Mouse (Mus musculus) kidney, embryonic 15.5 days (tissue): Measurements from ENCODE around the gene Rdh16f1. TPM values are rescaled to one million over a fixed set of nuclear protein-coding genes. Genes with fewer than 3 reads are reported as not detected.
"Not testable (repeated sequence)": the region's sequence is repeated elsewhere in the genome, so short reads cannot be mapped to it uniquely, and the experiment has no call there.

Experiments used
- ATAC-seq: fragments of 200-750 bp; cut with Nextera tagmentation; replicated peaks from 2 replicates; pipeline ENCODE4 v1.8.0; 2017; ENCODE audit warnings: moderate TSS enrichment; ENCODE audit not compliant: low FRiP score
- H3K27ac ChIP-seq: fragments of 300-500 bp; sonication (generic); 2 replicates; pipeline ENCODE4 v1.5.1; 2015; ENCODE audit warnings: mild to moderate bottlenecking, inconsistent platforms
- H3K27me3 ChIP-seq: fragments of 300-500 bp; sonication (generic); 2 replicates; pipeline ENCODE4 v1.6.1; 2015; ENCODE audit warnings: inconsistent platforms
- H3K36me3 ChIP-seq: fragments of 300-500 bp; sonication (generic); 2 replicates; pipeline ENCODE4 v1.6.1; 2015; ENCODE audit warnings: inconsistent platforms
- H3K4me1 ChIP-seq: fragments of 300-500 bp; sonication (generic); 2 replicates; pipeline ENCODE4 v1.6.1; 2015; ENCODE audit warnings: inconsistent platforms
- H3K4me2 ChIP-seq: fragments of 300-500 bp; sonication (generic); 2 replicates; pipeline ENCODE4 v1.6.1; 2015; ENCODE audit warnings: moderate library complexity, mild to moderate bottlenecking, inconsistent platforms
- H3K4me3 ChIP-seq: fragments of 300-500 bp; sonication (generic); replicated peaks from 2 replicates; pipeline ENCODE4 v1.5.1; 2015; ENCODE audit warnings: mild to moderate bottlenecking, inconsistent platforms
- H3K9ac ChIP-seq: fragments of 300-500 bp; sonication (generic); 2 replicates; pipeline ENCODE4 v1.6.1; 2015; ENCODE audit warnings: mild to moderate bottlenecking, inconsistent platforms
- H3K9me3 ChIP-seq: fragments of 300-500 bp; sonication (generic); replicated peaks from 2 replicates; pipeline ENCODE4 v1.6.1; 2016; ENCODE audit warnings: inconsistent platforms
- WGBS: fragments of 180-500 bp; shearing (Covaris S2); methylation state at CpG from one replicate; pipeline ENCODE4 v1.1.7; 2015; ENCODE audit warnings: mixed read lengths; 5-methylcytosine and 5-hydroxymethylcytosine counted together
- polyA plus RNA-seq: library from polyadenylated mRNA; unstranded; fragments of >200 nt; fragmentation: Nextera tagmentation; extraction: Ambion mirVana; gene quantifications from 2 replicates; pipeline ENCODE4 v1.2.1, GENCODE M21; 2015

Gene Rdh16f1
- polyA plus RNA-seq, 1 experiment from 2014 or later: 0.34 TPM

DNA sequence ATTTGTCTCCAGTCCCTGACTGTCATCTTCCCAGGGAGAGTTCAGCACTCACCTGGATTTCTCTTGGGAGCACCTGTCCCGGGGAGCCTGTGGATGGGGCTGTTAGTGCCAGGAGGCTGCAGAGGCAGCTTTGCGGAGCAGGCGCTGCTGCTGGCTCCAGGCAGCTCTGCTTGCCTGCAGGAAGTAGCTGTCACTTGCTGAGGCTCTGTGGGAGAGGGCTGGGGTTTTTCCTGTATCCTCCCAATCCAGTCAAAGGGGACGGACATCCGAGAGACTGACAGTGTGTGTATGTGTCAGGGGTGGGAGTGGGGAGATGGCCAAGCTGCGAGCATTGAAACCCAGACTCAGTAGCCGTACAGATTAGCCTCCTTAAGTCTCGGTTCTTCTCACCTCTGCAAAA lies 8.0 kb upstream of the Rdh16f1 start, which contains the start of gene Gpr182:
Gene Gpr182, minus strand, starts transcription at position 185 of the 400 bp plus-strand sequence.
- Histone ChIP-seq H3K4me2 (peak within 1 kb of the TSS; percentile 47), H3K9ac (no peak within 1 kb of the TSS), H3K4me3 (peak within 1 kb of the TSS; percentile 31), H3K27ac (0 out of 2 replicates have a peak within 1 kb of the TSS, but pooled peaks have one; percentile 45), H3K27me3 (no peaks in the 10 kb centered on the region), H3K4me1 (peaks cover 58% of the 10 kb centered on the region), H3K36me3 (peaks cover 16% of the 10 kb centered on the region), H3K9me3 (no peaks in the 10 kb centered on the region)
- 0 out of 2 replicates have a peak, but pooled peaks have one; percentile 38 for ATAC-seq
- 32% methylated on average over 8 of the region's 8 CpGs for WGBS

DNA sequence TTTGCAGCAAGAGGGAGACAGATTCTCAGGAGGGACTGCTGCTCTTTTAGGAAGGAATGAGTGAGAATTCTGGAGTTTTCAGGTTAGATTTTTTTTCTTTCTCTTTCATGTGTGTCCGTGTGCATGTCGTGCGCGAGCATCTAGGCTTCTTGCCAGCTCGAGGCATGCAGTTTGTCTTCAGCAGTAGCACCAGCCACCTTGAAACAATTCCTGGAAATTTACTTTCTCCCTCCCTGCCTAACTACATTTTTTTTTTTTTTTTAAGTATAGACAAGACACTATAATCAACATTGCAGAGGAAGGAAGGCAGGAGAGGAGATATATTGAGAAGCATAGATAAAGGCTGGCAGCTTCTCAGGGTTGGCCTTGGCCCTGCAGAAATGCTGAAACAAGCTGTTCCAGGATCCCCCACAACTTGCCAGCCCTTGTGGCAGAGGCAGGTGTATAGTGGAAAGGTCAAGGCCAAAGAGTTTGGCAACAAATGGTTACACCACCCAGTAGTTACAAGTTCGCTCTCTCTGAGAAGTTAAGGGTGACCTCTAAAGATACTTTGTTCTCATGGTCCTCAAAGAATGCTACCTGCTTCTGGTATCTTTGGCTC lies 4.9 kb upstream of the Rdh16f1 start:
- H3K9me3 ChIP-seq: no peaks in the 10 kb centered on the region
- no peak overlapping the region for H3K4me3 ChIP-seq
- H3K27ac ChIP-seq: peak overlapping the region; percentile 43; the same call in 1 of the 2 replicates
- H3K9ac ChIP-seq: no peak overlapping the region
- H3K4me2 ChIP-seq: no peak overlapping the region
- H3K27me3 ChIP-seq: no peaks in the 10 kb centered on the region
- no peaks in the 10 kb centered on the region for H3K36me3 ChIP-seq
- no peak for ATAC-seq
- H3K4me1 ChIP-seq: peaks cover 34% of the 10 kb centered on the region
- WGBS: 57% methylated on average over 6 of the region's 6 CpGs

DNA sequence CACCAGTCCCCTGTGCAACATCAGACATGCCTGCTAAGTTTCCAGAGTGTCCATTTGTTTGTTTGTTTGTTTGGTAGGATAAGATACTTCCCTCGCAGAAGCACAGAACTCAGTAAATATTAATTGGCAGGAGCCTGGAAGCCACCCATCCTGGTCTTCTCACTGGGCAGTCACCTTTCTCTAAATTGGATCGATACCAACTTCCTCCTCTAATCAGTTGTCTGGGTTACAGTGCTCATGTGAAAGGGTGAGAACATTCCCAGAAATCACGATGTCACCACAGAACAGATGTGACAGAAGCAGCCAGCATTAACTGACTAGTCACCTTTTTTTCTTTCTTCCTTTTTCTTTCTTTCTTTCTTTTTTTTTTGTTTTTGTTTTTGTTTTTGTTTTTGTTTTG lies 4.3 kb upstream of the Rdh16f1 start:
- Histone ChIP-seq H3K27ac (no peak overlapping the region; the same call in 1 of the 2 replicates), H3K9me3 (no peaks in the 10 kb centered on the region), H3K36me3 (no peaks in the 10 kb centered on the region), H3K4me3 (no peak overlapping the region), H3K27me3 (no peaks in the 10 kb centered on the region), H3K9ac (no peak overlapping the region), H3K4me2 (no peak overlapping the region), H3K4me1 (peaks cover 28% of the 10 kb centered on the region)
- no peak for ATAC-seq
- WGBS: 79% methylated on average over 3 of the region's 3 CpGs

DNA sequence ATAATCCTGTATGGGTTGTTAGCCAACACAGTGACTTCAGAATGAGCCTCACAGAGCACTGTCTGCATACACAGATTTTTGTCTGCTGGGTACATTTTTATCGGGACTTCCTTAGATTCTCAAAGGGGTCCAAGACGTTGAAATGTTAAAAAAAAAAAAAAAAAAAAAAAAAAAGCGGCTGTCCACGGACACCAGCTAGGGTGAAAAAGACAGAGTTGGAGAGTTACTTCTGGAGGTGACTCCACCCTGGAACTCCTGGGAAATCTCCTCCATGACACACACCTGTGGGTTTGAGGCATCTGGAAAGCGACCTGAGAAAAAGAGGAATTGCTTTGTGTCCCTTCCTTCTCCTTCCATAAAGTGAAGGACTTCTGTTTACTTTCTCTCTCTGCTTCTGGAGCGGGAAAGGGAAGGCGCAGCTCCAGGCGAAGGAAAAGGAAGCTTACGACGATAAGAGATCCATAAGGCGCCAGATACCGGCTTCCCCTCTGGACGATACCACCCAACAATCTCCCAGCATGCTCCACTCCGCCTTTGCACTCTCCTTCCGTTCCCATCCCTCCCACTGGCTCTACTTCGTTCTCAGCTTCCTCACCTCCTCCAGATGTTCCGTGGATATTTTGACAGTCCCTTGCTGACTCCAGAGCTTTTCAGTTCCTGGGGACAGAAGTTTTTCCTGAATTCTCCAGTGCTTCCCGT lies 3.7 kb upstream of the Rdh16f1 start:
- H3K27me3 ChIP-seq: no peaks in the 10 kb centered on the region
- peak overlapping the region; percentile 48 for H3K4me2 ChIP-seq
- 0 out of 2 replicates have a peak overlapping the region, but pooled peaks have one; percentile 5 for H3K4me3 ChIP-seq
- no peak for ATAC-seq
- 0 out of 2 replicates have a peak overlapping the region, but pooled peaks have one; percentile 17 for H3K9ac ChIP-seq
- H3K4me1 ChIP-seq: peaks cover 24% of the 10 kb centered on the region
- peak overlapping the region; percentile 54; the same call in 1 of the 2 replicates for H3K27ac ChIP-seq
- no peaks in the 10 kb centered on the region for H3K9me3 ChIP-seq
- no peaks in the 10 kb centered on the region for H3K36me3 ChIP-seq
- 46% methylated on average over 18 of the region's 18 CpGs for WGBS

DNA sequence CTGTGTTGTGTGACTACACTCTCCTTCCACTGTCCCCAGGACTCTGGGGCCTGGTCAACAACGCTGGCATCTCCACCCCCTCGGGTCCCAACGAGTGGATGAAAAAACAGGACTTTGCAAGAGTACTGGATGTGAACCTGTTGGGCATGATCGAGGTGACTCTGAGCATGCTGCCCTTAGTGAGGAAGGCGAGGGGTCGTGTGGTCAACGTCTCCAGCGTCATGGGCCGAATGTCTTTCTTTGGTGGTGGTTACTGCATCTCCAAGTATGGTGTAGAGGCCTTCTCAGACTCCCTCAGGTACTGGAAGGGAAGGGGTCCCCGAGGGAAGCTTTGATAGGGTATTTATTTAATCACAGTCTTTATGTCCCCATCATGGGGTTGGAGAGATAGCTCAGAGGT lies 3.3 kb downstream of the Rdh16f1 start:
- 85% methylated on average over 10 of the region's 10 CpGs for WGBS
- H3K9me3 ChIP-seq, H3K4me2 ChIP-seq, H3K4me3 ChIP-seq, ATAC-seq, H3K36me3 ChIP-seq, H3K27me3 ChIP-seq, H3K9ac ChIP-seq: not testable (repeated sequence)
- Histone ChIP-seq H3K27ac (peak overlapping the region; percentile 52; the same call in 1 of the 2 replicates), H3K4me1 (peaks cover 12% of the 10 kb centered on the region)

DNA sequence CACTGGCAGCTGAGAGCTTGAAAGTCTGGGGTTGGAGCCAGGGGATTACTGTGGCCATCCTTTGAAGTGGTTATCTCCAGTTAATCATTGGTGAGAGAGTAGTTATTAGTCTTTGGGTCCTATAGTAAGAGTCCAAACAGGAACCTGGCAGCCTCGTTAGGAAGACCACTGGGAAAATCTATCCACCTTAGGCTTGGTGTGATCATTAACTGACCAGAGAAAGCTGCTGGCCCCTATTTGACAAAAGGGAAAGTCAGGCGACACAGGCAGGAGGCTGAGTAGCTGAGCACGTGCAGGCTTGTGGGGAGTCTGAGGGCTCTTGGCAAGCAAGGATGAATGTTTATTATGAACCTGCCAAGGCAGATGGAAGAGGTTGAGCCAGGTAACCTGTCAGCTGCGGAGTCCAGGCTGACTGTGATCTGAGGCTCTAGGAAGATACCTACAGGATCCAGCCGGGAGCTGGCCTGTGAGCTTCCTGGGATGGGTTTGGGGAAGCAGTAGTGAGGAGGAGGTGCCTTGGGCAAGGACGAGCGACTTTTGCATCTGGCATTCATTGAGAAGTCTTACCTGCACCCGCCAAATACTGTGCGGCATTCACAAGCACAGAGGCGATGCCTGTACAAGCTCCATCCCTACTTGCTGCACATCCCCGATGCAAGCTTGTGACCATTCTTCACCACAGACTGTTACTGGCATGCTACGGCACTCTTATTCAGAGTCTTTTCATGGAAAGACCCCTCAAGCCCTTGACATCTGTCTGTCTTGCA lies 4.5 kb downstream of the Rdh16f1 start:
- WGBS: 63% methylated on average over 12 of the region's 12 CpGs
- ATAC-seq: peak; percentile 89

DNA sequence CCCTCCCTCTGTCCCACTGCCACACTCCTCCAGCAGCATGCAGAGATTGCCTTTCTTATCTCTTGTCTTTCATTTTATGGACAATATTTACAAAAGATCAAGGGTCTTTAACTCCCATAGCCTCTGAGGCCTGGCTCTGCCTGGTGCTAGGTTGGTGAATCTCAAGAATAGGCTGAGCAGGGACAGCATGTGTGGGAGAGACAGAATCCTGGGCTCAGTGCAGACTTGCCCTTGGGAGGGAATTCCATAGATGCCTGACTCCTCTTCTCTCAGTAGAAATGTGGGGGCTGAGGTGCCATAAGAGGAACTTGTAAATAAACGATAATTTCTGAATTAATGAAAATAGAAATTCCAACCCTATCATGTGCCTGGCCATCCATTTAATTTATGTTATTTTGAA lies 7.0 kb downstream of the Rdh16f1 start:
- no peak; the same call in 1 of the 2 replicates for ATAC-seq
- H3K27ac ChIP-seq: no peak overlapping the region
- 63% methylated on average over 1 of the region's 1 CpGs for WGBS

More for the DNA sequence above, 4.5 kb downstream of the Rdh16f1 start:
- Histone ChIP-seq H3K9ac (no peak overlapping the region), H3K27me3 (no peaks in the 10 kb centered on the region), H3K27ac (peak overlapping the region; percentile 82), H3K4me1 (peaks cover 9% of the 10 kb centered on the region), H3K36me3 (no peaks in the 10 kb centered on the region), H3K4me2 (peak overlapping the region; percentile 25; the same call in 1 of the 2 replicates), H3K9me3 (no peaks in the 10 kb centered on the region), H3K4me3 (no peak overlapping the region)

DNA sequence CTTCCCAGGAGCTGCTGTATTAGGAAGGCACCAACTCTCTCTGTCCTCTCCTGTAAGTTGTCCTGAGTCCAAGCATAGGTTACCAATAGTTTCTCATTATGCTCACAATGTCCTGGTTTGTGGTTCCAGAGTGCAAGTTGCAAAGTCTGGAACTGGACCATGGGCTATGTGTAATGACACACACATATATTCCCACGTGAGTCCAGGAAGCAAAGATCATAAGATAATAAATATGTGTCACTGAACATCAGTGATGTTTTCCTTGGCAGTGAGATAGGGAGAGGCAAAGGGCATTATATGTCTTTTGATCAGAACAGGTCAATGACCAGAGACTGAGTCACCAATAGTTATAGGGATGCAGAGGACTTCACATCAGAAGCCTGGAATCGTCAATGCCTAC lies 16.4 kb downstream of the Rdh16f1 start, which contains the start of gene Rdh9:
Gene Rdh9, plus strand, starts transcription at position 376 of the 400 bp plus-strand sequence.
- WGBS: 67% methylated on average over 2 of the region's 2 CpGs
- ATAC-seq: no peak

More for the DNA sequence above, 7.0 kb downstream of the Rdh16f1 start:
- Histone ChIP-seq H3K36me3 (no peaks in the 10 kb centered on the region), H3K4me2 (no peak overlapping the region), H3K4me1 (peaks cover 9% of the 10 kb centered on the region), H3K27me3 (no peaks in the 10 kb centered on the region), H3K9me3 (no peaks in the 10 kb centered on the region), H3K9ac (no peak overlapping the region), H3K4me3 (no peak overlapping the region)

DNA sequence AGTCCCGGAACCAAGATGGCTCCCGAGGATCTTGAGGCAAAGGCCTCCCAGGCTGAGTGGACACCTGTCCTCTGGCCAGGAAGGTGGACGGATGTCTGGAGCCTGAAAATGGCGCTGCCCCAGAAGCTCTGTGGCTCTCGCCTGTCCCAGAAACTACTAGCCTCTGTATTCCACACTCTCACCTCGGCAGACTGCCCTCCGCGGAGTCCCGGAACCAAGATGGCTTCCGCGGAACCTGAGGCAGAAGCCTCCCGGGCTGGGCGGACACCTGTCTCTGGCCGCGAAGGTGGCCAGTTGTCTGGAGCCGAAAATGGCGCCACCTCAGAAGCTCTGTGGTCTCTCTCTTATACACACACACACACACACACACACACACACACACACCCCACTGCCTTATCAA lies 22.7 kb downstream of the Rdh16f1 start:
- H3K4me2 ChIP-seq, H3K36me3 ChIP-seq, H3K4me1 ChIP-seq, H3K27me3 ChIP-seq, H3K9ac ChIP-seq, H3K4me3 ChIP-seq, H3K9me3 ChIP-seq, H3K27ac ChIP-seq, ATAC-seq: not testable (repeated sequence)
- 96% methylated on average over 17 of the region's 17 CpGs for WGBS

More for the DNA sequence above, 16.4 kb downstream of the Rdh16f1 start, which contains the start of gene Rdh9:
- Histone ChIP-seq H3K27me3 (no peaks in the 10 kb centered on the region), H3K4me3 (no peak within 1 kb of the TSS), H3K36me3 (no peaks in the 10 kb centered on the region), H3K9ac (no peak within 1 kb of the TSS), H3K9me3 (no peaks in the 10 kb centered on the region), H3K27ac (no peak within 1 kb of the TSS), H3K4me1 (no peaks in the 10 kb centered on the region), H3K4me2 (no peak within 1 kb of the TSS)

DNA sequence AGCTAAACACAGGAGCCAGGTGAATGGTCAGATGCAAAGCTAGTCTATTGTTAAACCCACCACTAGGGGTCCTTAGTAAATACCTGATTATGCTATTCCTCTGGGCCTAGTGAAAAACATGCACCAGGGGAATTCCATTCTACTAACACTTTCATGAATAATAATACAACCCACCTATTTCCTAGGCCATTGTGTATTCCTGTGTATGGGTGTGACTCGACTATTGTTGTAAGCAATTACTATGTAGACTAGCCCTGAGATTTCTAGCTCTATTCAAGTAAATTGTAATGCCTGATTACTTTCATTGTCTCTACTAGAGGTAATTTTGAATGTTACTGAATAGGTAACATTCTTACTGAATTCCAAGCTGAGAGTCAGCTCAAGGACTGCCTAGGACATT lies 25.8 kb downstream of the Rdh16f1 start:
- not testable (repeated sequence) for H3K27me3 ChIP-seq, ATAC-seq

DNA sequence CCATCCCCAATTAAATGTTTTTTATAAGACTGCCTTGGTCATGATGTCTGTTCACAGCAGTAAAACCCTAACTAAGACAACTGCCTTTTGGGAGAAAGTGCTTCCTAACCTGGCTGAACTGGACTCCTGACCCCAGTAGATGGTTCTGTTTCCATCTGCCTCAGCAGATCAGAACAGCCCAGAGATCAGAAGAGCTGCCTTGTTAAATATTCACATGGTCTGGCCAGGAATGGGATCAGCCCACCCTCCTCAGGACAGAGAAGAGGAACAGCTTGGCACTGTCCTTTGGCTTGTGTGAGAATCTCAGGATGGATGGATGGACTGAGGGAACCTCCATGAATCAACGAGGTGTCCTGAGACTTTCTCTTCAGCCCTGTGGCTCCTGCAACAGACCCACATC lies 39.7 kb downstream of the Rdh16f1 start:
- Histone ChIP-seq H3K9ac (no peak overlapping the region), H3K4me3 (no peak overlapping the region), H3K36me3 (no peaks in the 10 kb centered on the region), H3K4me2 (no peak overlapping the region), H3K27ac (no peak overlapping the region), H3K4me1 (no peaks in the 10 kb centered on the region), H3K9me3 (peaks cover 2% of the 10 kb centered on the region; the same call in 1 of the 2 replicates), H3K27me3 (no peaks in the 10 kb centered on the region)
- 0 out of 2 replicates have a peak, but pooled peaks have one; percentile 54 for ATAC-seq
- 73% methylated on average over 1 of the region's 1 CpGs for WGBS

More for the DNA sequence above, 25.8 kb downstream of the Rdh16f1 start:
- not testable (repeated sequence) for H3K4me2 ChIP-seq, H3K9ac ChIP-seq, H3K9me3 ChIP-seq, H3K36me3 ChIP-seq, H3K4me3 ChIP-seq, H3K4me1 ChIP-seq, H3K27ac ChIP-seq
- 93% methylated on average over 1 of the region's 1 CpGs for WGBS
